Mouse (Mus musculus): Measurements from ENCODE around the gene 4933400A11Rik. TPM values are rescaled to one million over a fixed set of nuclear protein-coding genes. Genes with fewer than 3 reads are reported as not detected.
A peak's percentile ranks its signal among the peaks of the same experiment; 100 is the strongest.

4933400A11Rik gene
- polyA plus RNA-seq (2014; fragmentation: Nextera tagmentation; extraction: Ambion mirVana), result not detected in 2 replicates

DNA sequence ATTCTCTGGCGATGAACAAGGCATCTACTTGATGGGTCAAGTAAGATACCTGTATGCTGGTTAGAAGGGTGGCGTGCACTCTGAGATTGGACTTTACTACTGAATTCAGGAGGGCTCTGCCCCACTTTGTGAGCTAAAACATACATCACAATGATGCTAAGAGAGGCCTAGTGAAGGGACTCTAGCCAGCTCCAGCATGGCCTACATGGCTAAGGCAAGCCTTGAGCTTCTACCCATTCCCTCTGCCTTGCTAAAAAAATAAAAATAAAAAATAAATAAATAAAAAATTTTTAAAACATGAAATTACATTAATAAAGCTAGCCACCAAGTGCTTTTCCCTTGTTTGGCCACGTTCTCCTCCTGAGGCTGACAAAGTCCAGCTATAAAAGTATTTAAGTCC lies at the start of gene 4933400A11Rik:
Gene 4933400A11Rik (minus strand): TSS at position 101 of the 400 bp plus-strand sequence.
- ATAC-seq (ENCODE audit: low FRiP score), result no peak
- 91% methylated on average over 3 of the region's 3 CpGs for WGBS
- no peak for DNase-seq (ENCODE audit: low spot score)
- Histone ChIP-seq H3K36me3 (replicated peaks; ENCODE audit: control insufficient read depth, insufficient read depth) (no peaks in the 10 kb centered on the region), H3K9me3 (ENCODE audit: control insufficient read depth, low read length) (no peaks in the 10 kb centered on the region), H3K27ac (no peak within 1 kb of the TSS), H3K27me3 (ENCODE audit: control insufficient read depth, insufficient read depth, low read length) (peaks cover 37% of the 10 kb centered on the region), H3K9ac (no peak within 1 kb of the TSS), H3K4me2 (replicated peaks) (no peak within 1 kb of the TSS), H3K4me1 (replicated peaks; ENCODE audit: control insufficient read depth, insufficient read depth, low read length) (no peaks in the 10 kb centered on the region), H3K4me3 (replicated peaks; ENCODE audit: low read length) (no peak within 1 kb of the TSS)

DNA sequence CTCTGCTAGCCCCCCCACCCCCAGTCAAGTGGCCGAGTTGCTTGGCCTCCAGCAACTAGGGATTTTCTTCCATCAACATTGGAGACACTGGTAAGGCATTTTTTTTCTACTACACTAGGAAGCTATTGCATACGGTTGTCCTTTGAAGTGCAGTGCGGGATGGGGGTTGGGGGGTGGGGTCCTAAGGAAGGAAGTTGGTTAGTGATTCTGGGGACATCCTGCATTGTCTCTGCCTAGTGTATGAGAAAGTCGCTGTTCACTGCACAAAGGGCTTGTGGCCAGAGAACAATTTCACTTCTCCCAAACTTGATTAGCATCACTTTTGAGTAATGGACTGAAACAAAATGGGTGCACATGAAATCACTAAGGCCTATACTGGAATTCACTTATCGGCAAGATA lies 48.7 kb upstream of the 4933400A11Rik start:
- no peaks in the 10 kb centered on the region for H3K36me3 ChIP-seq (replicated peaks; ENCODE audit: control insufficient read depth, insufficient read depth)
- WGBS, result 20% methylated on average over 5 of the region's 5 CpGs
- ATAC-seq (ENCODE audit: low FRiP score) (no peak; the same call in 1 of the 2 replicates), DNase-seq (ENCODE audit: low spot score) (no peak)
- no peaks in the 10 kb centered on the region for H3K9me3 ChIP-seq (ENCODE audit: control insufficient read depth, low read length)
- peaks cover 26% of the 10 kb centered on the region for H3K27me3 ChIP-seq (ENCODE audit: control insufficient read depth, insufficient read depth, low read length)
- peak overlapping the region; percentile 36 for H3K4me2 ChIP-seq (replicated peaks)
- no peak overlapping the region; the same call in 1 of the 2 replicates for H3K9ac ChIP-seq
- H3K4me3 ChIP-seq (replicated peaks; ENCODE audit: low read length), result peak overlapping the region; percentile 14
- H3K4me1 ChIP-seq (replicated peaks; ENCODE audit: control insufficient read depth, insufficient read depth, low read length), result peaks cover 4% of the 10 kb centered on the region; the same call in 1 of the 2 replicates
- peak overlapping the region; percentile 33 for H3K27ac ChIP-seq

DNA sequence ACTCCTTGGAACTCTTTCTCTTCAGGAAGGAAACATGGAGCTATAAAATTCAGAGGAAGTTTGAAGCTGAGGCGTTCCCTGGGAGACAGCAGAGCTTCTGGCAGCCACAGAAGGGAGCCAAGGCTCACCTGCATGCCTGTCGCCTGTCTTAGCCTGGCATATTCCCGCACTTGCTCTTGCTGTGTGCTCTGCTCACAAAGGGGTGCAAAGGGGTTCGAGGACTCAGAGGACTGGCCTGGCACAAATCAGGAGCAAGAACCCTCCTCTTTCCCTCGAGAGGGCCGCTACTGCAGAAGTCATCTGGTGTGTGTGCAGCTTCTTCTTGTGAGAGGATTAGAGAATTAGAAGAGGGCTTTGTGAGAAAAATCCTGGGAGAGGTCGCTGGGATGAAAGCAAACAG lies 48.3 kb upstream of the 4933400A11Rik start:
- Histone ChIP-seq H3K9me3 (ENCODE audit: control insufficient read depth, low read length) (no peaks in the 10 kb centered on the region), H3K4me3 (replicated peaks; ENCODE audit: low read length) (no peak overlapping the region), H3K27ac (peak overlapping the region; percentile 33), H3K36me3 (replicated peaks; ENCODE audit: control insufficient read depth, insufficient read depth) (no peaks in the 10 kb centered on the region), H3K9ac (no peak overlapping the region; the same call in 1 of the 2 replicates), H3K4me2 (replicated peaks) (peak overlapping the region; percentile 36), H3K4me1 (replicated peaks; ENCODE audit: control insufficient read depth, insufficient read depth, low read length) (peaks cover 4% of the 10 kb centered on the region; the same call in 1 of the 2 replicates), H3K27me3 (ENCODE audit: control insufficient read depth, insufficient read depth, low read length) (peaks cover 23% of the 10 kb centered on the region)
- ATAC-seq (ENCODE audit: low FRiP score), result no peak
- WGBS, result 20% methylated on average over 7 of the region's 7 CpGs
- no peak for DNase-seq (ENCODE audit: low spot score)

DNA sequence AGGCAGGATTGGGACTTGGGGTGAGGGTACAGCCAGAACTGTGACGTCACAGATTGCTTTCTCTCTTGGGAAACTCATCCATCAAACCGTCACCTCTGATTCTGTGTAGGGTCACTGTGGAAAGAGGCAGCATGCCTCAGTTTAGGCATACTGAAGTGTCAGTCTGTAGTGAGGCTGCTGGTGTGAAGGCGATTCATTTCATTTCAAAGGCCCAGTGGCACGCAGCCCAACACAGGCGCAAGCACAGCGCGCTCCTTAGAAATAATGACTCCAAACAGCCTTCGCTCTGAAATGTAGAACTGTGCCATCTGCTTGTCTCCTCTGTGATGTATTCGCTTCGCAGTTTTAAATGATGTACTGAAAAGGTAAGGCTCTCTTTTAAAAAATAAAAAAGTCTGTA lies 47.5 kb upstream of the 4933400A11Rik start:
- peak; percentile 27 for DNase-seq (ENCODE audit: low spot score)
- Histone ChIP-seq H3K9me3 (ENCODE audit: control insufficient read depth, low read length) (no peaks in the 10 kb centered on the region), H3K9ac (no peak overlapping the region), H3K4me3 (replicated peaks; ENCODE audit: low read length) (no peak overlapping the region), H3K27me3 (ENCODE audit: control insufficient read depth, insufficient read depth, low read length) (peaks cover 19% of the 10 kb centered on the region), H3K4me2 (replicated peaks) (peak overlapping the region; percentile 13; the same call in 1 of the 2 replicates), H3K4me1 (replicated peaks; ENCODE audit: control insufficient read depth, insufficient read depth, low read length) (peaks cover 4% of the 10 kb centered on the region; the same call in 1 of the 2 replicates), H3K27ac (no peak overlapping the region), H3K36me3 (replicated peaks; ENCODE audit: control insufficient read depth, insufficient read depth) (no peaks in the 10 kb centered on the region)
- 25% methylated on average over 10 of the region's 10 CpGs for WGBS
- peak; percentile 68; the same call in 1 of the 2 replicates for ATAC-seq (ENCODE audit: low FRiP score)

DNA sequence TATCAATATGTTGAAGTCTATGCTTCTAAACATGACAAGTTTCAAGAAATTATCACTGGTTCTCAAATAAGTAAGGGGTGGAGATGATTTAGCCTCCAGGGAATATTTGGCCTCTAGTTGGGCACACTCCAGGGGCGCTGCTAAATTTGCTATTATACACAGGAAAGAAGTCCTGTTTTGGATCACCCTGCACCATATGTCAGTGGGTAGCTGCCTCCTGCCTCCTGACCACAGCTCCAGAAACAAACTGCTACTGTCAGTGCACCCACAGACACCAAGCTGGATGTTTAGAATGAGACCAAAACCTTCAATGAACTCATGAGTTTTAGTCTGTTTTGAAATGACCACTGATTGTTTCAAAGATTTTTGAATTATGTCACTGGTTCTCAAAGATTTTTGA lies 34.2 kb upstream of the 4933400A11Rik start:
- Histone ChIP-seq H3K4me2 (replicated peaks) (no peak overlapping the region), H3K9ac (no peak overlapping the region), H3K27ac (no peak overlapping the region), H3K4me3 (replicated peaks; ENCODE audit: low read length) (no peak overlapping the region), H3K27me3 (ENCODE audit: control insufficient read depth, insufficient read depth, low read length) (peaks cover 51% of the 10 kb centered on the region), H3K9me3 (ENCODE audit: control insufficient read depth, low read length) (no peaks in the 10 kb centered on the region), H3K36me3 (replicated peaks; ENCODE audit: control insufficient read depth, insufficient read depth) (no peaks in the 10 kb centered on the region), H3K4me1 (replicated peaks; ENCODE audit: control insufficient read depth, insufficient read depth, low read length) (no peaks in the 10 kb centered on the region)
- WGBS, result 90% methylated on average over 1 of the region's 1 CpGs
- DNase-seq (ENCODE audit: low spot score) (no peak), ATAC-seq (ENCODE audit: low FRiP score) (no peak)

DNA sequence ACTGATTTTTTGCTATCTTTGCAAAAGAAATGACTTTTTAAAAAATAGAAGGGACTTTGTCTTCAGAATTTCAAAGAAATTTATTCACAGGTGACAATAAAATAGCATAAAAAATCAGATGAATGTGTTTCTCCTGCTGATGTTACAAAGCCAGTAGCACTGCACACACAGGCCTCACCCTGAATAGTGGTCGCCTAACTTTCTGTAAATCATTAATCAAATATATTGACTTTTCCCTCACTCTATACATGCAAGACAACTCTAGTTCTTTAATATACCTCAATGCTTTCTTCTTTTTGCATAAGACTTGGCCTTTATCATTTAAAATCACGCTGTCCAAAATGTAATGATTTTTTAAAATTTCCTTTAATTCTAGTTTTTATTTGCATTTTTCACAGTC lies 32.3 kb upstream of the 4933400A11Rik start:
- no peak overlapping the region for H3K4me3 ChIP-seq (replicated peaks; ENCODE audit: low read length)
- H3K4me2 ChIP-seq (replicated peaks), result no peak overlapping the region
- peaks cover 56% of the 10 kb centered on the region for H3K27me3 ChIP-seq (ENCODE audit: control insufficient read depth, insufficient read depth, low read length)
- no peak overlapping the region for H3K9ac ChIP-seq
- DNase-seq (ENCODE audit: low spot score) (no peak), ATAC-seq (ENCODE audit: low FRiP score) (no peak)
- no peaks in the 10 kb centered on the region for H3K9me3 ChIP-seq (ENCODE audit: control insufficient read depth, low read length)
- H3K36me3 ChIP-seq (replicated peaks; ENCODE audit: control insufficient read depth, insufficient read depth), result no peaks in the 10 kb centered on the region
- 77% methylated on average over 2 of the region's 2 CpGs for WGBS
- no peak overlapping the region for H3K27ac ChIP-seq
- H3K4me1 ChIP-seq (replicated peaks; ENCODE audit: control insufficient read depth, insufficient read depth, low read length), result no peaks in the 10 kb centered on the region

DNA sequence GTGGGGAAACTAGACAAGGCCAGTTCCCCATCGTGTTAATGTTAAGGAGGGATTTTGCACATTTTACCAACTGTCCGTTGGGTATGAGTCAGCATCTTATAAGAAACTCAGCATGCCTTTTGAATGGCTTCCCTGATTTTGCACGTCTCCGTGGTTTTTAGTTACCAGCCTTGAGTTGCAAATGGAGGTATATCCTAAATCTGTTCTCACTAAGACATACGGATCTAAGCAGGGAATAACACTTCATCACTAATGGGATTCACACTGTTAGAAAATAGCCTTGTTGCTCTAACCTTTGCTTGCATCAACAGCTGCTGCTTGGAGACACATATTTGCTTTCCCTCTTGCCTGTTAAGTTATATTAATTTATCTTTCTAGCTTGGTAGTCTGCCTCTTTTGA lies 31.9 kb upstream of the 4933400A11Rik start:
- DNase-seq (ENCODE audit: low spot score) (no peak), ATAC-seq (ENCODE audit: low FRiP score) (no peak)
- no peaks in the 10 kb centered on the region for H3K9me3 ChIP-seq (ENCODE audit: control insufficient read depth, low read length)
- no peak overlapping the region for H3K4me2 ChIP-seq (replicated peaks)
- H3K36me3 ChIP-seq (replicated peaks; ENCODE audit: control insufficient read depth, insufficient read depth), result no peaks in the 10 kb centered on the region
- no peaks in the 10 kb centered on the region for H3K4me1 ChIP-seq (replicated peaks; ENCODE audit: control insufficient read depth, insufficient read depth, low read length)
- no peak overlapping the region for H3K9ac ChIP-seq
- peaks cover 56% of the 10 kb centered on the region for H3K27me3 ChIP-seq (ENCODE audit: control insufficient read depth, insufficient read depth, low read length)
- no peak overlapping the region for H3K27ac ChIP-seq
- no peak overlapping the region for H3K4me3 ChIP-seq (replicated peaks; ENCODE audit: low read length)
- 65% methylated on average over 5 of the region's 5 CpGs for WGBS

DNA sequence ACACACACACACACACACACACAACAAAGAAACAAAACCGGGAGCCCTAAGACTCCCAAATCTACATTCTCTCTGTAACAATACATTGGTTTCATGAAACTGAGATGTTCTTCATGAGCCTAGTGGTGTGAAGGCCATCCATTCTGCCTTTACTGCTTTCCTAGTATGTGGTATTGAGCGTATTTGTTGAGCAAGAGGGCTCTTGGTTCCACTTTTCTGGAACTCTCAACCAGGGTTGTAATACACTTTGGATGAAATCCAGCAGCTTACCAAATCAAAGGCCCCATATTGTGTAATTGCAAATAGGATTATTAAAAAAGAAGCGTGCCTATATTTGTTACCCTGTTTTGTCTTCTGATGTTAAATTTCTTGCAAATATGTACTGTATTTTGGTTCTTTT lies 28.3 kb upstream of the 4933400A11Rik start:
- H3K4me3 ChIP-seq (replicated peaks; ENCODE audit: low read length), result no peak overlapping the region
- H3K9me3 ChIP-seq (ENCODE audit: control insufficient read depth, low read length), result no peaks in the 10 kb centered on the region
- no peak overlapping the region for H3K27ac ChIP-seq
- ATAC-seq (ENCODE audit: low FRiP score), result no peak
- no peaks in the 10 kb centered on the region for H3K4me1 ChIP-seq (replicated peaks; ENCODE audit: control insufficient read depth, insufficient read depth, low read length)
- 88% methylated on average over 3 of the region's 3 CpGs for WGBS
- H3K36me3 ChIP-seq (replicated peaks; ENCODE audit: control insufficient read depth, insufficient read depth), result no peaks in the 10 kb centered on the region
- H3K4me2 ChIP-seq (replicated peaks), result no peak overlapping the region
- no peak overlapping the region for H3K9ac ChIP-seq
- DNase-seq (ENCODE audit: low spot score), result no peak
- peaks cover 39% of the 10 kb centered on the region for H3K27me3 ChIP-seq (ENCODE audit: control insufficient read depth, insufficient read depth, low read length)

DNA sequence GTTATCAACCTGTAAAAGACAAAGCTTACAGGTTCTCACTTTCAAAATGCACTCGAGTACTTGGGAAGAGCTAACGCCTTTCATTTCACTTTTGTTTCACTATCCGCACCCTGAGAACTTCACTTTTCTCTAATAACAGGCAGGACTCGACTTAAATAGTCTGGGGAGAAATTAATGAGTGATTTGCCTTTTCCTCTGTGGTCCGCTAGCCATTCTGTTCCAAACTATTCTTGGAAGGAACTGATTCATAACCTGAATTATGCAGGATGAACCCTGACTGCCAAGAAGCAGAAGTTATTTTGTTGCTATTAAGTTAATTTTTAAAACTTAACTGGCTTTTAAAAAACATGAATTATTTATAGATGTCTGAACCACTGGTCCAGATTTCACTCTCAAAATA lies 26.4 kb upstream of the 4933400A11Rik start:
- ATAC-seq (ENCODE audit: low FRiP score), result no peak
- Histone ChIP-seq H3K27ac (no peak overlapping the region), H3K4me1 (replicated peaks; ENCODE audit: control insufficient read depth, insufficient read depth, low read length) (no peaks in the 10 kb centered on the region), H3K27me3 (ENCODE audit: control insufficient read depth, insufficient read depth, low read length) (peaks cover 36% of the 10 kb centered on the region), H3K36me3 (replicated peaks; ENCODE audit: control insufficient read depth, insufficient read depth) (no peaks in the 10 kb centered on the region), H3K4me3 (replicated peaks; ENCODE audit: low read length) (no peak overlapping the region), H3K9me3 (ENCODE audit: control insufficient read depth, low read length) (no peaks in the 10 kb centered on the region), H3K4me2 (replicated peaks) (no peak overlapping the region), H3K9ac (no peak overlapping the region)
- 54% methylated on average over 5 of the region's 5 CpGs for WGBS
- DNase-seq (ENCODE audit: low spot score), result no peak

DNA sequence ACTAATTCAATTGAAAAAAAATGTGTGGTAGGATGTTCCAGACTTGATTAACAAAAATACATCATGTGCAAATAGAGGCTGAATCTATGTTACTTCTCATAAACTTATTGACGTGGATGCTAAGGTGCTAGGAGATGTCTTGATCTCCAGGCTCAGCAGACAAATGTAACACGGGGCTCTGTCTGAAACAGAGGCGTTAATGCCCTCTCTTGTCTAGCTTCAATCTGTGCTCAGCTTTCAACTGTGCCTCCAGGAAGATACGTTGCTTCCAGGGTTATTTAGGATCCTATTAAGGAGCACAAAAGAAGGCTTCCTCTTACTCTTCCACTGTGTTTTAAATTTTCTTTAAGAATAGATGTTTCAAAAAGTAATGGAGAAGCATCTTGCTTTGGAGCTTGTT lies 20.8 kb upstream of the 4933400A11Rik start:
- H3K4me1 ChIP-seq (replicated peaks; ENCODE audit: control insufficient read depth, insufficient read depth, low read length), result no peaks in the 10 kb centered on the region; the same call in 1 of the 2 replicates
- ATAC-seq (ENCODE audit: low FRiP score), result no peak
- no peak overlapping the region for H3K4me3 ChIP-seq (replicated peaks; ENCODE audit: low read length)
- no peak for DNase-seq (ENCODE audit: low spot score)
- H3K9me3 ChIP-seq (ENCODE audit: control insufficient read depth, low read length), result no peaks in the 10 kb centered on the region
- no peaks in the 10 kb centered on the region for H3K36me3 ChIP-seq (replicated peaks; ENCODE audit: control insufficient read depth, insufficient read depth)
- no peak overlapping the region for H3K4me2 ChIP-seq (replicated peaks)
- H3K27ac ChIP-seq, result no peak overlapping the region
- H3K9ac ChIP-seq, result no peak overlapping the region
- peaks cover 31% of the 10 kb centered on the region for H3K27me3 ChIP-seq (ENCODE audit: control insufficient read depth, insufficient read depth, low read length)
- WGBS, result 31% methylated on average over 4 of the region's 4 CpGs

All from hindbrain, embryonic 14.5 days (tissue).